Mouse (Mus musculus): ENCODE measurements around the gene Art1. TPM values are rescaled to one million over a fixed set of nuclear protein-coding genes. Genes with fewer than 3 reads are reported as not detected.
A peak's percentile ranks its signal among the peaks of the same experiment; 100 is the strongest.

The Art1 gene
- polyA plus RNA-seq, 1 experiment from 2014 or later: 0.67 TPM

GRCm38 (mm10) chr7:102084041-102084696 is 17.4 kb upstream of the Art1 start:
- Histone ChIP-seq H3K4me3 (no peak overlapping the region), H3K4me1 (no peaks in the 10 kb centered on the region), H3K36me3 (peaks cover 91% of the 10 kb centered on the region), H3K27ac (replicated peaks) (no peak overlapping the region), H3K27me3 (ENCODE audit: low read depth, poor library complexity, severe bottlenecking) (no peaks in the 10 kb centered on the region), H3K9me3 (replicated peaks) (no peaks in the 10 kb centered on the region)
- no peak for DNase-seq (ENCODE audit: low spot score)
- WGBS: 92% methylated on average over 26 of the region's 26 CpGs

DNA sequence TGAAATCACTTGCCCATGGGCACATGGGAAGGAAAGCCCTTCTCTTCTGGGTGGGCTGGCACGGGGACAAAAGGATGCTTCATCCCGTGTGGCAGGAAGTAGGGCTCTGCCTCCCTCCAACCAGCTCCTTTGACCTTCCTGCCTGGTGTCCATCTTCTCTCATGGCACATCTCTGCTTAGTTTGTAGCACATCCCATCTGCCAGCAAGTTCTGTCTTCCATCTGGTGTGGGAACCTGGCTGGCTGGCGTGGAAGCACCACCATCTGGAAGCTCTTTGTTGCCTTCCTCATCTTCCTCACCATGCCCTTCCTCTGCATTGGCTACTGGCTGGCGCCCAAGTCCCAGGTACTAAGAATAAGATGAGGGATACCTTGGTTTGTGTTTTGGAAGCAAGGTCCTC is 14.2 kb upstream of the Art1 start:
- H3K36me3 ChIP-seq: peaks cover 80% of the 10 kb centered on the region
- 93% methylated on average over 4 of the region's 4 CpGs for WGBS
- no peak overlapping the region for H3K4me3 ChIP-seq
- no peaks in the 10 kb centered on the region for H3K9me3 ChIP-seq (replicated peaks)
- no peaks in the 10 kb centered on the region for H3K27me3 ChIP-seq (ENCODE audit: low read depth, poor library complexity, severe bottlenecking)
- DNase-seq (ENCODE audit: low spot score): no peak
- no peaks in the 10 kb centered on the region for H3K4me1 ChIP-seq
- H3K27ac ChIP-seq (replicated peaks): no peak overlapping the region

GRCm38 (mm10) chr7:102099760-102100661 is 1.5 kb upstream of the Art1 start:
- Histone ChIP-seq H3K27ac (replicated peaks) (peak overlapping the region; percentile 76), H3K9me3 (replicated peaks) (no peaks in the 10 kb centered on the region), H3K4me3 (peak overlapping the region; percentile 47), H3K36me3 (peaks cover 7% of the 10 kb centered on the region; the same call in 1 of the 2 replicates), H3K27me3 (ENCODE audit: low read depth, poor library complexity, severe bottlenecking) (peaks cover 18% of the 10 kb centered on the region), H3K4me1 (peaks cover 40% of the 10 kb centered on the region)
- DNase-seq (ENCODE audit: low spot score): peak; percentile 53
- WGBS: 4% methylated on average over 30 of the region's 30 CpGs

DNA sequence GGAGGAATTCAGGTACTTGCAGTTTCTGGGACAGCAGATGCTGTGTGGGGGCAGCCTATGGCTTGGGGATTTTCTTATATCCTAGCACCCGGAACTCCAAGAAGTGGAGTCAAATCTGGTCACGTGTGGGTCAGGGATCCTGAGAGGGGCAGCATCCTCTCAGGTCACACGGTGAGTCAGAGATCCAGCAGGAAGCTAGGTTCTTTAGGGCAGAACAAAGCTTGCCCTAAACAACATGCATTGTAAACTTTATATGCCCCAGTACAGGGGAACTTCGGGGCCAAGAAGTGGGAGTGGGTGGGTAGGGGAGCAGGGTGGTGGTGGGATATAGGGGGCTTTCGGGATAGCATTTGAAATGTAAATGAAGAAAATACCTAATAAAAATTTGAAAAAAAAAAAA is 675 bp upstream of the Art1 start:
- H3K9me3 ChIP-seq (replicated peaks): no peaks in the 10 kb centered on the region
- peaks cover 6% of the 10 kb centered on the region; the same call in 1 of the 2 replicates for H3K36me3 ChIP-seq
- H3K4me1 ChIP-seq: peaks cover 40% of the 10 kb centered on the region
- H3K27ac ChIP-seq (replicated peaks): peak overlapping the region; percentile 76
- peaks cover 21% of the 10 kb centered on the region for H3K27me3 ChIP-seq (ENCODE audit: low read depth, poor library complexity, severe bottlenecking)
- DNase-seq (ENCODE audit: low spot score): no peak
- 61% methylated on average over 5 of the region's 5 CpGs for WGBS
- H3K4me3 ChIP-seq: no peak overlapping the region

- WGBS: 47% methylated on average over 8 of the region's 8 CpGs
- no peak overlapping the region for H3K27ac ChIP-seq (replicated peaks)
- 0 out of 2 replicates have a peak, but pooled peaks cover under 1% of the 10 kb centered on the region for H3K36me3 ChIP-seq
- no peak overlapping the region for H3K4me3 ChIP-seq
- H3K9me3 ChIP-seq (replicated peaks): no peaks in the 10 kb centered on the region
- no peak for DNase-seq (ENCODE audit: low spot score)
- H3K4me1 ChIP-seq: peaks cover 48% of the 10 kb centered on the region
- peaks cover 26% of the 10 kb centered on the region for H3K27me3 ChIP-seq (ENCODE audit: low read depth, poor library complexity, severe bottlenecking)
Observed at GRCm38 (mm10) chr7:102102241-102102640, 698 bp downstream of the Art1 start.

GRCm38 (mm10) chr7:102102696-102103095 is 1.2 kb downstream of the Art1 start:
- Histone ChIP-seq H3K4me1 (peaks cover 49% of the 10 kb centered on the region), H3K36me3 (no peaks in the 10 kb centered on the region), H3K4me3 (no peak overlapping the region), H3K27ac (replicated peaks) (no peak overlapping the region), H3K9me3 (replicated peaks) (no peaks in the 10 kb centered on the region), H3K27me3 (ENCODE audit: low read depth, poor library complexity, severe bottlenecking) (peaks cover 29% of the 10 kb centered on the region)
- DNase-seq (ENCODE audit: low spot score): no peak
- 45% methylated on average over 6 of the region's 6 CpGs for WGBS

- peaks cover 49% of the 10 kb centered on the region for H3K4me1 ChIP-seq
- 85% methylated on average over 2 of the region's 2 CpGs for WGBS
Observed at GRCm38 (mm10) chr7:102103555-102103954, 2.0 kb downstream of the Art1 start.

GRCm38 (mm10) chr7:102104126-102104525 is 2.6 kb downstream of the Art1 start:
- H3K36me3 ChIP-seq: no peaks in the 10 kb centered on the region
- no peaks in the 10 kb centered on the region for H3K9me3 ChIP-seq (replicated peaks)
- DNase-seq (ENCODE audit: low spot score): no peak
- no peak overlapping the region for H3K27ac ChIP-seq (replicated peaks)
- H3K27me3 ChIP-seq (ENCODE audit: low read depth, poor library complexity, severe bottlenecking): peaks cover 22% of the 10 kb centered on the region
- peaks cover 47% of the 10 kb centered on the region for H3K4me1 ChIP-seq
- 77% methylated on average over 5 of the region's 5 CpGs for WGBS
- no peak overlapping the region for H3K4me3 ChIP-seq

More at GRCm38 (mm10) chr7:102103555-102103954, 2.0 kb downstream of the Art1 start:
- no peak for DNase-seq (ENCODE audit: low spot score)
- H3K27ac ChIP-seq (replicated peaks): no peak overlapping the region
- no peaks in the 10 kb centered on the region for H3K9me3 ChIP-seq (replicated peaks)
- no peaks in the 10 kb centered on the region for H3K36me3 ChIP-seq
- no peak overlapping the region for H3K4me3 ChIP-seq
- H3K27me3 ChIP-seq (ENCODE audit: low read depth, poor library complexity, severe bottlenecking): peaks cover 28% of the 10 kb centered on the region

DNA sequence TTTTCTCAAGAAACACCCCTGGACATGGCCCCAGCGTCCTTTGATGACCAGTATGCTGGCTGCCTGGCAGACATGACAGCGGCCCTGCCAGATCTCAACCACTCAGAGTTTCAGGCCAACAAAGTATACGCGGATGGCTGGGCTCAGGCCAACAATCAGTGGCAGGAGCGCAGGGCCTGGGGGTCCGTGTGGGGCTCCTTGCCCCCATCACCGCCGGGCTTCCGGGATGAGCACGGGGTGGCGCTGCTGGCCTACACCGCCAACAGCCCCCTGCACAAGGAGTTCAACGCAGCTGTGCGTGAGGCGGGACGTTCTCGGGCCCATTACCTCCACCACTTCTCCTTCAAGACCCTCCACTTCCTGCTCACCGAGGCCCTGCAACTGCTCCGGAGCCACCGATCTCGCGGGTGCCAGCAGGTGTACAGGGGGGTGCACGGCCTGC is 5.2 kb downstream of the Art1 start:
- Histone ChIP-seq H3K4me1 (peaks cover 22% of the 10 kb centered on the region), H3K36me3 (no peaks in the 10 kb centered on the region), H3K4me3 (peak overlapping the region; percentile 43), H3K27ac (replicated peaks) (peak overlapping the region; percentile 72), H3K27me3 (ENCODE audit: low read depth, poor library complexity, severe bottlenecking) (0 out of 2 replicates have a peak, but pooled peaks cover 16% of the 10 kb centered on the region), H3K9me3 (replicated peaks) (no peaks in the 10 kb centered on the region)
- DNase-seq (ENCODE audit: low spot score): peak; percentile 43
- WGBS: 19% methylated on average over 23 of the region's 23 CpGs

DNA sequence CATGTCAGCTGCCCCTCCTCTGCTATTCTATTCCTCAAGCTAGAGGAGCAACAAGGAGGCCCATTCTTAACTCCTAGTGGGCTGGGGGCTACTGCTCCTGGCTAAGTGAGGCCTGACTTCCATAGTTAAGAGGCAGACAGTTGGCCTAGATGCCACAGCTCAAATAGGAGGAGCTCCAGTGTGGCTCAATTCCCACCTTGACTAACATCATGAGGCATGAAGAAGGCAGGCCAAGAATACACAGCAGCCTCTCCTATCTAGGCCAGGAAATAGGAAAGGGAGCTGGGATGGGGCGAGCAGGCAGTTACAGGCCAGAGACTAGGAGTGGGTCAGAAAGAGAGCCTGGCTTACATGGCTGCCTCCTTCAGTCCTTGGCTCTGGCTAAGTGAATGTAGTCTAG is 6.7 kb downstream of the Art1 start:
- H3K9me3 ChIP-seq (replicated peaks): no peaks in the 10 kb centered on the region
- WGBS: 84% methylated on average over 1 of the region's 1 CpGs
- H3K27me3 ChIP-seq (ENCODE audit: low read depth, poor library complexity, severe bottlenecking): 0 out of 2 replicates have a peak, but pooled peaks cover 11% of the 10 kb centered on the region
- H3K4me3 ChIP-seq: no peak overlapping the region
- no peak for DNase-seq (ENCODE audit: low spot score)
- peaks cover 9% of the 10 kb centered on the region for H3K4me1 ChIP-seq
- H3K27ac ChIP-seq (replicated peaks): no peak overlapping the region
- no peaks in the 10 kb centered on the region for H3K36me3 ChIP-seq

DNA sequence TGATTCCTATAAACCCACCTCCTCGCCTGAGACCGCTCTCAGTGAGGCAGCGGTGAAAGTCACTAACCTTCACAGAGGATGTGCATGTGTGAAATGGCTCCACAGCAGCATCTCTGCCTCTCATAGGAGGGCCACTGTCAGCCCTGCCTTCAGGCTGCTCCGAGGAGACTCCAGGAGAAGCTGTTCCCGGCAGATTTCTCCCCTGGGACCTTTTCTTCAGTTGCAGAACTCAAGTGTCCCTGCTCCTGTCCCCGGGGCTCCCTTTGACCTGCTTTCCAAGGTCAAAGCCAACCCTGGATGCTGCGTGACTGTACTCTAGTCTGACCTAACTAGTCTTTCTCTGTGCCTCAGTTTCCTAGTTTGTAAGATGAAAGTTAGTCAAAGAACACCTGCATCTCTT is 7.6 kb downstream of the Art1 start, which contains the start of gene Art5:
Gene Art5, minus strand, starts transcription at position 319 of the 400 bp plus-strand sequence.
- H3K27ac ChIP-seq (replicated peaks): no peak within 1 kb of the TSS
- H3K4me1 ChIP-seq: peaks cover 9% of the 10 kb centered on the region
- no peak within 1 kb of the TSS for H3K4me3 ChIP-seq
- H3K36me3 ChIP-seq: no peaks in the 10 kb centered on the region
- H3K9me3 ChIP-seq (replicated peaks): no peaks in the 10 kb centered on the region
- H3K27me3 ChIP-seq (ENCODE audit: low read depth, poor library complexity, severe bottlenecking): 0 out of 2 replicates have a peak, but pooled peaks cover 11% of the 10 kb centered on the region
- 84% methylated on average over 7 of the region's 7 CpGs for WGBS
- no peak for DNase-seq (ENCODE audit: low spot score)

GRCm38 (mm10) chr7:102109746-102110145 is 8.2 kb downstream of the Art1 start:
- no peak for DNase-seq (ENCODE audit: low spot score)
- 0 out of 2 replicates have a peak, but pooled peaks cover 11% of the 10 kb centered on the region for H3K27me3 ChIP-seq (ENCODE audit: low read depth, poor library complexity, severe bottlenecking)
- H3K4me3 ChIP-seq: no peak overlapping the region
- H3K27ac ChIP-seq (replicated peaks): no peak overlapping the region
- H3K36me3 ChIP-seq: no peaks in the 10 kb centered on the region
- WGBS: 82% methylated on average over 4 of the region's 4 CpGs
- no peaks in the 10 kb centered on the region for H3K9me3 ChIP-seq (replicated peaks)
- peaks cover 9% of the 10 kb centered on the region for H3K4me1 ChIP-seq
